Mouse (Mus musculus): Measurements from ENCODE around the gene Myo3b. TPM values are rescaled to one million over a fixed set of nuclear protein-coding genes. Genes with fewer than 3 reads are reported as not detected.
A peak's percentile ranks its signal among the peaks of the same experiment; 100 is the strongest.
"Not testable (repeated sequence)": the region's sequence is repeated elsewhere in the genome, so short reads cannot be mapped to it uniquely, and the experiment has no call there.

Myo3b gene
- polyA plus RNA-seq (2015; fragmentation: Nextera tagmentation; extraction: Ambion mirVana), result 0.59 and 0.62 TPM in 2 replicates

- no peak for DNase-seq (ENCODE audit: low spot score)
Observed at GRCm38 (mm10) chr2:70038752-70039151, at the start of gene Myo3b. Gene Myo3b, plus strand, starts transcription at chr2:70039126.

GRCm38 (mm10) chr2:69989224-69989623, 49.7 kb upstream of the Myo3b start:
- DNase-seq (ENCODE audit: low spot score), result no peak

- no peak for DNase-seq (ENCODE audit: low spot score)
Observed at GRCm38 (mm10) chr2:69990647-69991046, 48.3 kb upstream of the Myo3b start.

- DNase-seq (ENCODE audit: low spot score), result not testable (repeated sequence)
Observed at GRCm38 (mm10) chr2:69994082-69994736, 44.7 kb upstream of the Myo3b start.

- no peak for DNase-seq (ENCODE audit: low spot score)
Observed at GRCm38 (mm10) chr2:69994779-69995178, 44.1 kb upstream of the Myo3b start.

DNA sequence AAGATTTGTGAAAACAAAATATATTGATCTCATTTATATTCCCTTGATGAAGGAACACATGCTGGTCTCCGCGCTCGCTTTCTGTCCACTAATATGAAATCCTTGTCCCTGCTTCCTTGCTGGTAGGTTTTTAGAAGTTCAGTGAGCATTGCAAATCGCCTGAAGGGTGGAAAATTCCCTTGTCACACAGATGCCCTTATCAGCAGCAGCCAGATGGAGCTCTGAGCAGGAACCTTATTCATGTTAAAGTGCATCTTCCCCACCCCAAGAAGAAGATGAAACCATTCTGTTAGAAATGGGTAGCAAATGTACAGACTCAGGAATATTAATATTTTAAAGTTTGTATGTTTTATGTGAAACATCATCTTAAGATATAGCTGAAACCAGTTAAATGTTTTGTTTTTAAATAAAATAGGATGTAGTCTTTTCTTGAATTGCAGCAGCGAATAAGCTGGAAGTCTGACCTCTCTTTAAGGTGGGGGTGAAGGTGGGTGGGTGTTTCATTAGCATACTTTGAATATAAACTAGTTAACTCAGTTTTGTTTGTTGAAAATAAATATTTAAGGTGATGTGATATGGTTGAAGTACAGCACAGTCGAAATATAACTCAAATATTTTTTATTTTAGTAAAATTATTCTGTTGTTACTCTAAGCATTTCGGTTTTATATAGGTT, 39.7 kb upstream of the Myo3b start:
- no peak for DNase-seq (ENCODE audit: low spot score)

DNA sequence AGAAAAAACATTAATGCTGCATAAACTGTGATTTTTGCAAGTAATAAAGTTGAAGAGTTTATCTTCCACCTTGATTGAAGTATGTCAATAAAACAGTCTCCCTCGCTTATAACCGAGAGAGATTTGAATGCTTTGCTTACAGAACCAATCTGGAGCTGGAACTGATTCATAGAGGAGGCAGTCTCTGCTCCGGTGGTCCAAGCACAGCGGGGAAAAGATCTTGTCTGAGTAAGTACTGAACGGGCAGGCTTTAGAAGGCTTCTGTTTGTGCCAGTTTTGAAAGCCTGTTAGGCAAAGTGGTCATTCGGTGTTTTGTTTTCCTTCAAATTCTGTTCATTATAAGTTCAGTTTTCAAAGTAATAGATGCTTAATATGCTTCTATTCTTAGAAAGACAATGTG, 38.6 kb upstream of the Myo3b start:
- DNase-seq (ENCODE audit: low spot score), result no peak

GRCm38 (mm10) chr2:70006492-70006891, 32.4 kb upstream of the Myo3b start:
- no peak for DNase-seq (ENCODE audit: low spot score)

DNA sequence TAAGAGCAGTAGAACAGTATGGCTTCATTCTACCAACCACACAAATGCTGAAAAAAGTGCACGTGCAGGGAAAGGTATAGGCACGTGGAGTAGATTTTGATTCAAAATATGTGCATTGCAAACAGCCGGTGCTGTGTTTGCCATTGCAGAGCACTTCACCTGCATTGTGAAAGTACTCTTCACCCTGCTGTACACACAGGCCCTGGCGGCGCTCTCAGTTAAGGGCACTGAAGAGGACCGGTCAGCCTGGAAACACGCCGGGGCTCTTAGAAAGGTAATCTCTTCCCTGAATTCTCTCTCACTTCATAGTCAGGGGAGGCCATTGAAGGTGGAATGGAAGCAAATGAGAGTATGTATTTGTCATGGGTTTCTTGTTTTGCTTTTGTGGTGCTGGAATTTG, 26.0 kb upstream of the Myo3b start:
- DNase-seq (ENCODE audit: low spot score), result no peak

DNA sequence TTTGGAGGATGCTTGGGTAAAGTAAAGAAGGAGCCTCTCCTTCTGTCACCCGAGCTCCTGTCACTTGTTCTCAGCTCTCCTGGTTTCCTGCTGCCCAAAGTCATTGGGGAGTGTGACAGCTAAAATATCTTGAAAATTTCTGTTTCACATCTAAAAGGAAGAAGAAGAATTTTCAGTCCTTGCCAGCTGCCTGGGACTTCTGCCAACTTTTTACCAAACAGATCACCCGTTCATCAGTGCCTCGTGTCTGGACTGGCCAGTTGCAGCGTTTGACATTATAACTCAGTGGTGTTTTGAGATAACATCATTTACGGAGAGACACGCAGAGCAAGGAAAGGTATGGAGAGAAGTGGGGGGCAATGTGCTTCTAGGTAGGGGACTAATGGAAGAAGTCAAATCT, 20.7 kb upstream of the Myo3b start:
- no peak for DNase-seq (ENCODE audit: low spot score)

GRCm38 (mm10) chr2:70024454-70024853, 14.5 kb upstream of the Myo3b start:
- DNase-seq (ENCODE audit: low spot score), result no peak

- no peak for DNase-seq (ENCODE audit: low spot score)
Observed at GRCm38 (mm10) chr2:70025711-70026110, 13.2 kb upstream of the Myo3b start.

DNA sequence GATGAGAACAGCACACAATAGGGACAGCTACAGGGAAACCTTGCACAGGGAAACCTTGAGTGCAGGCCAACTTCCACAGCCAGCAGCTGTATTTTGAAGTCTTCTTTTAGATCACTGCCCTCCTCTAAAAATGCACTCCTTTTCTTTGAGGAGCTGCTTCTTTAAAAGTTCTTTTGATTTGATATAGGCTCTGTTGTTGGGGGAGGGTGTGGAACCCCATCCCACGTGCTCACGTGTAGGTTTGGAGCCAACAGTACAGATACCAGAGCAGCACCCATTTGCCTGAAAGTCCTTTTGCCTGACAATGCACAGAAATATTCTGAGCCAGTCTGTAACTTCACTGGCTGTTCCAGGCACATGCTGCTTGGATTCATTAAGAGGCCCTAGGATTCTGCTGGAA, 7.5 kb upstream of the Myo3b start:
- no peak for DNase-seq (ENCODE audit: low spot score)

DNA sequence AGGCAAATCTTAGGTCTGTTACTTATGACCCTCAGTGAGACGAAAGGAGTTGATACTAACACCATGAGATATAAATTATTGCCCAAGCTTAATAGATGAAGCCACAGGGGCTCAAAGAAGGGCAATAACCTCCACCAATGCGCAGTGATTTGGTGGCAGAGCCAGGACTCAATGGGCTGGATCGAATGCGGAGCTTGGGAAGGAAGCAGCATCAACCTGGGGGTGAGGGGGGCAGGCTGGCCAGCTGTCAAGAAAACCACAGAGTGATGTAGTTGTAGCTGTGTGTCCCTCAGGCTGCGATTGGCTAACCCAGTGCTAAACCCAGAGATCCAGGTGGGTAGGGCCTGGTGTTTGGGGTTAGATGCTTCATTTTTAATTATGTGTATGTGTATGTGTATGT, 4.0 kb upstream of the Myo3b start:
- DNase-seq (ENCODE audit: low spot score), result no peak

DNA sequence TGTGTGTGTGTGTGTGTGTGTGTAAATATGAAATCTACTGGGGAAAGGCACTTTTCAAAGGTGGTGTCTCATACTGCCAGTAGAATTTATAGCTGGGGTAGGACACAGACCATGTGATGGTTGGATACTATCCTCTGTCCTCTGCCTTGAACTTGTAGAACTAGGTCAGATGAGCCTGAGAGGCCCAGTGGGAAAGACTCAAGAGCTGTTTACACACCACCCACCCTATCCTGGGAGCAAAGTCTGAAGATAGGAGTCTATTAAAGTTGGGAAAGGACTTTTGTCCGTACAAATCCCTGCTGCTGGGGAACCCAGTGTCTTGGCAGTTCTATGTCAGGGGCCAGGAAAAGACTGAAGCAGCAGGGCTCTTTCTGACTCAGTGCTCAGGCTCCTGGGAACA, 3.6 kb upstream of the Myo3b start:
- DNase-seq (ENCODE audit: low spot score), result no peak

DNA sequence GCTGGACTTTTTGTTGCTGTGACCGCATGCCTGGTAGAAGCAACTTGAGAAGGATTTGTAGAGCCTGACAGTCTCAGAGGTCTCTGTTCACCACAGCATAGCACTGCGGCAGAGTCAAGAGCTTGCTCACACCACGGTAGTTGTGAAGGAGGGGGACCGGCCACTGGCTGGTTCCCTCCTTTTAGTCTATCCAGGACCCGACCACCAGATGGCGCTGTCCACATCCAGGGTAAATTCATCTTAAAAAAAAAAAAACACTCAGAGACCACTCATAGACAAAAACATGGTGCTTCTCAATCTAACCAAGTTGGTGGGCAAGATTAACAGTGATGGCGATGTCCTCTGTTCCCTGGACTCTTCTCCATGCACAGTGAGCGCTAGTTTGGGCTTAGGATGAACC, 1.7 kb upstream of the Myo3b start:
- DNase-seq (ENCODE audit: low spot score), result peak; percentile 23

DNA sequence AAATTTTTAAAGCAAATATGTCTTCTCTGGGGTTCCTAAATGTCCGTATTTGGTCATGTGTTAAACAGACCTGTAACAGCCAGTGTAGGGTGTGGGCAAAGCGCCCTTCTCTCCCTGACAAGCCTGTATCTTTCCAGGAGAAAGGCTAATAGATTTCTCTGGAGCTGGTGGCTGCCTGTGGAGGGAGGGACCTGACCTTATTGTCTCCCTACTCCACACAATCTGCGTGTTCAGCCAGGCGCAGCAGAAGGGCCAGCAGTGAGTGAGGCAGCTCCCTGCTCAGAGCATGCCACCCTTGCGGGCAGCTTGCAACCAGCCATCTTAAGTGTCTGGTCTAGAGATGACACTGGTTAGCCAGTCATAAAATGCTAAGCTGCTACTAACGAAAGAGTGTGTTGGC, 5.5 kb downstream of the Myo3b start:
- DNase-seq (ENCODE audit: low spot score), result no peak

DNA sequence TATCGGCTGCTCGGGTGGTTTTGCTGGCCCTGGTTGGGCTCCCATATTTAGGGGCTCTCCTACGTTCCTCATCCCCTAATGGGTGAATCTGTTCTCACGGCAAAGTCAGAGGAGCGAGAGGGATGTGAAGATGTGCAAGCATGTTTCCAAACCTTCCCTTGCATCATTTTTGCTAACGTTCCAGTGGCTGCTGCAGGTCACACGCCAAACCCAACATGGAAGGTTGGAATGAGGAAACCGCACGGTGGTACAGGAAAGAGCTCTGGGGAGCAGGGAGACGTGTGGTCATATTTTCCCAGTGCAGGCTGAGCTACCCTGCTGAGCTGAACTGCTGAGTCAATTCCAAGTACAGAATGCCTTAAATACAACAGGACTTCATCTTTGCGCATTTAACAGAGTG, 8.9 kb downstream of the Myo3b start:
- no peak for DNase-seq (ENCODE audit: low spot score)

GRCm38 (mm10) chr2:70053803-70054202, 14.9 kb downstream of the Myo3b start:
- no peak for DNase-seq (ENCODE audit: low spot score)

GRCm38 (mm10) chr2:70058201-70058600, 19.3 kb downstream of the Myo3b start:
- no peak for DNase-seq (ENCODE audit: low spot score)

DNA sequence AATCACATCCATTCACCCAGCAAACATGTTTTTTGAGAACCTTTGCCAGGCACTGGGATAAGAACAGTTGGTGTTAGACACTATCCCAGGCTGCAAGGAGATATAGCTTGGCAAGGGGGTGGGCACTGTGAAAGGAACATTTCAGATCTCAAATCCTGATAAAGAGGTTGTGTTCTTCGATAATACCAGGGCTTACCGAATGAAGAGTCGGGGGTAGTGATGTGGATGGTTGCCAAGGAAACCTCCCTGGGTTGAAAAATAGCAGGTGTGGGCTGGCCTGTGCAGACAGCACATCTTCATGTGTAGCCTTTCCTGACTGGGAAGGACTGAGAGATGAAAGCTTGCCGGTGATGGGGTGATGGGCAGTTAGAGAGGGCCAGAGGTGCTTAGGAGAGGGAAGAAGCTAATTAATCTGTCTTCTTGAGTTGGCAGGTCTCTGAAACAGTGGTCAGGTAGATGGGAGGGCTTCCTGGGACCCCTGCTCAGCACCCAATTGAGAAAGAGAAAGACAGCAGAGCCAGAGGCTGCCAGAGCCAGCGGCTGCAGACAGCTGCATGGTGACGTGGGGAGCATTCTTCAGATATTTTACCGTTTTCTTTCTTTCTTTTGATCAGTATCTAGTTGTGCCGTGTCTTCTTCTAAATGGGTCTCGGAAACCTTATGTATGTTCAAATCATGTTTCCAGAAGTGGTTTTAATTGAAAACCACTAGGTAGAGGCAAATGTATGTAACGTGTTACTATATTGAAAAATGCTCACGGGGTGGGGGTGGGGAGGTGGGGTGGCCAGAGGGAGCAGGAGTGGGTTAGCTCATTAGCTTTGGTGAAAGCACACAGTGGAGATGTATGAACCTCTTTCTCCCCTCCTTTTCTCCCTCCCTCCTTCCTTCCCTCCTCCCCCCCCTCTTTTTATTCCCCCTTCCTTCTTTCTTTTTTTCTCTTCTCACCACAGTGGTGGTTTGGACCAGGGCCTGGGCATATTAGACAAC, 21.7 kb downstream of the Myo3b start:
- no peak for DNase-seq (ENCODE audit: low spot score)

DNA sequence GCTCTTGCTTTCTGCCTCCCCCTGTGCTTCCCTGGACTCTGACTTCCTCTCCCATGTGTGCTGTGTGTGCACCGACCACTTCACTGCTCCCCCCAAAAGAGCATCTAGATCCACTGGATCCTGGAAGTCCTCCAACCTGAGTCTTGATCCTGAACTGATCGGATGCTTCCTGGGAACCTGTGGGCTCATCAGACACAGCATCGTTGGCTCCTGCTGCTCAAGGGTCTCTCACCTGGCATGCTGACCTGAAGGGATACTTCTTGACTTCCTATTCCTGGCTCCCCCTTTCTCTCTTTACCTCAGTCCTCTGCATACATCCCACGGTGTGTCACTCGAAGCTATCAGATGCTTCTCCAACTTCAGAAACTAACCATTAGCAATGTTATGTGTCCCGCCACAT, 26.2 kb downstream of the Myo3b start:
- DNase-seq (ENCODE audit: low spot score), result no peak
